Mouse (Mus musculus) lung, postnatal 0 days (tissue): ENCODE measurements at regions not wholly inside any gene's neighbourhood (a gene's known extent, or its start where the extent isn't known, plus 50 kb on each side); places are given as distances from the start of the nearest gene placed in this dataset.

Source experiments
- ATAC-seq: fragments of 200-750 bp; cut with Nextera tagmentation; 2 replicates; pipeline ENCODE4 v1.8.0; 2017; ENCODE audit warnings: moderate library complexity
- DNase-seq: peaks from one replicate; pipeline ENCODE4 v3.0.0-alpha.2; 2016; ENCODE audit warnings: low spot score
- H3K27ac ChIP-seq: fragments of 300-500 bp; sonication (generic); 2 replicates; pipeline ENCODE4 v1.5.1; 2014; ENCODE audit warnings: antibody characterized with exemption, mild to moderate bottlenecking, low read length, mixed read lengths
- H3K27me3 ChIP-seq: fragments of 300-500 bp; sonication (generic); replicated peaks from 2 replicates; pipeline ENCODE4 v1.6.1; 2014; ENCODE audit warnings: low read length, mixed read lengths; ENCODE audit not compliant: insufficient read depth
- H3K36me3 ChIP-seq: fragments of 300-500 bp; sonication (generic); 2 replicates; pipeline ENCODE4 v1.6.1; 2014; ENCODE audit warnings: low read length, mixed read lengths; ENCODE audit not compliant: insufficient read depth
- H3K4me1 ChIP-seq: fragments of 300-500 bp; sonication (generic); 2 replicates; pipeline ENCODE4 v1.6.1; 2014; ENCODE audit warnings: antibody characterized with exemption, low read depth, low read length, mixed read lengths; ENCODE audit not compliant: insufficient read depth
- H3K4me2 ChIP-seq: fragments of 300-500 bp; sonication (generic); replicated peaks from 2 replicates; pipeline ENCODE4 v1.6.1; 2014; ENCODE audit warnings: low read depth, mild to moderate bottlenecking, low read length, moderate library complexity, mixed read lengths
- H3K4me3 ChIP-seq: fragments of 300-500 bp; sonication (generic); 2 replicates; pipeline ENCODE4 v1.5.1; 2014; ENCODE audit warnings: low read depth, low read length
- H3K9ac ChIP-seq: fragments of 300-500 bp; sonication (generic); replicated peaks from 2 replicates; pipeline ENCODE4 v1.6.1; 2014; ENCODE audit warnings: low read depth, mild to moderate bottlenecking
- H3K9me3 ChIP-seq: fragments of 300-500 bp; sonication (generic); 2 replicates; pipeline ENCODE4 v1.6.1; 2016; ENCODE audit warnings: low read length, mixed read lengths
- CTCF ChIP-seq: IDR thresholded peaks from 2 replicates; pipeline ENCODE4 v1.5.1; 2016; ENCODE audit warnings: antibody characterized with exemption, mild to moderate bottlenecking
- EP300 ChIP-seq: IDR thresholded peaks from 2 replicates; pipeline ENCODE4 v1.6.1; 2016; ENCODE audit warnings: antibody characterized with exemption, mild to moderate bottlenecking, control low read depth
- WGBS: fragments of 180-500 bp; shearing (Covaris S2); extraction: QIAGEN DNeasy Blood & Tissue Kit; methylation state at CpG from one replicate; pipeline ENCODE4 v1.1.7; 2014; 5-methylcytosine and 5-hydroxymethylcytosine counted together

DNA sequence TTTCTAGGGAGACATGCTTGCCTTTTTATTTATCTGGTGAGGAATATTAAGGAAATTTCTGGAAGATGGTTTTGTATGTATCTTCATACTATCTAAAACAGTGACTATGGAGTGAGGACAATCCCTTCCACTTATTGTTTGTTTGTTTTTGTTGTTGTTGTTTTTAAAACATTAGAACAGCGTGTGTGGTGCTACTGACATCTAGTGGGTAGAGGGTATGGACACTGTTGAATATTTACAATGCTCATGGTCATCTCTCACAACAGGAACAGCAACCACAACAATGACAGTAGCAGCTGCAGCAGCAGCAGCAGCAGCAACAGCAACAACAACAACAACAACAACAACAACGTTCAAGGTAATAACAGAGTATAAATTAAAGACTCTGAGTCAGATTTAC lies 471.2 kb downstream of the Igsf11 start:
- H3K4me2 ChIP-seq = no peak overlapping the region
- H3K4me3 ChIP-seq = no peak overlapping the region
- TF ChIP-seq CTCF (no peak), EP300 (no peak)
- H3K4me1 ChIP-seq = no peaks in the 10 kb centered on the region
- no peak for DNase-seq
- H3K27me3 ChIP-seq = no peaks in the 10 kb centered on the region
- no peaks in the 10 kb centered on the region for H3K36me3 ChIP-seq
- no peak for ATAC-seq
- H3K9me3 ChIP-seq = no peaks in the 10 kb centered on the region
- 63% methylated on average over 2 of the region's 2 CpGs for WGBS
- H3K9ac ChIP-seq = no peak overlapping the region
- H3K27ac ChIP-seq = no peak overlapping the region

DNA sequence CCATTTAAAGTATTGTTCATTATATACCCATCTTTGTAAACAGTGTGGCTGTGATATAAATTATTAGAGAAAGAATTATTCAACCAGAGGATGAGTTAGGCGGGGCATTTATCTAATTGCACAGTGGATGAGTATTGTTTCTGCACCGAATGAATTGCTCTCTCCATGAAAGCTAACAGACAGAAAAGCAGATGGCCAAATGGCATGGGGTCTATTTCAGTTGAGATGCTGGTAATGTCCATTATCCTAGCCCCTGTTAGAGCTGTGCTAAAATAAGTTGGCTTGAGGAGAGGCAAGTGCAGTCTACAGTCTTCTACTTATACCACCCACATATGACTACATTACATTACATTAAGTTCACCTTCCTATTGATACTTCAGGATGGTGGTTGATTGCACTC lies 475.8 kb downstream of the Igsf11 start:
- Histone ChIP-seq H3K27ac (no peak overlapping the region), H3K4me3 (no peak overlapping the region)
- WGBS = 83% methylated on average over 2 of the region's 2 CpGs

DNA sequence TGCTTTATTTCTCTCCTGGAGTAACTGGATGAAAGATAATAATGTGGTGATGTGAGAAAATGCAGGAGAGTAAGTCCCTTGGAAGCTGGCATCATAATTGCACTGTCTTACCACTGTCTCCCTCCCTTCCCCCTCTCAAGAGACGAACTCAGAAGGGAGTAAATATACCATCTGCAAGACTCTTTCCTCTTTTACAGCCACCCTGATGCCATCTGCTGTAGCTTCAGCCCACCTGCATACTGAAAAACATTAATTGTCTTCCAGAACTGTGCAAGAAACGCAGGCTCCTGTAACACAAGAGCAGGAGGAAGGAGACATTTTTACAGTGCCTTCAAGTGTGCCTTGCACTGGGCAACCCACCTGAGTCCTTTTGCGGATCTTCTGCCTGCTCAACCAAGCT lies 482.1 kb downstream of the Igsf11 start:
- H3K9me3 ChIP-seq = no peaks in the 10 kb centered on the region
- no peaks in the 10 kb centered on the region for H3K27me3 ChIP-seq
- H3K4me2 ChIP-seq = no peak overlapping the region
- no peak overlapping the region for H3K4me3 ChIP-seq
- no peak overlapping the region for H3K27ac ChIP-seq
- TF ChIP-seq CTCF = no peak
- no peak for TF ChIP-seq EP300
- no peaks in the 10 kb centered on the region for H3K36me3 ChIP-seq
- DNase-seq = no peak
- WGBS = 65% methylated on average over 3 of the region's 3 CpGs
- no peaks in the 10 kb centered on the region for H3K4me1 ChIP-seq
- no peak overlapping the region for H3K9ac ChIP-seq
- no peak for ATAC-seq

More for the DNA sequence above, 475.8 kb downstream of the Igsf11 start:
- no peaks in the 10 kb centered on the region for H3K27me3 ChIP-seq
- H3K36me3 ChIP-seq = no peaks in the 10 kb centered on the region
- H3K9me3 ChIP-seq = no peaks in the 10 kb centered on the region
- no peak overlapping the region for H3K9ac ChIP-seq
- H3K4me2 ChIP-seq = no peak overlapping the region
- DNase-seq = no peak
- TF ChIP-seq CTCF (no peak), EP300 (no peak)
- no peak for ATAC-seq
- H3K4me1 ChIP-seq = no peaks in the 10 kb centered on the region

DNA sequence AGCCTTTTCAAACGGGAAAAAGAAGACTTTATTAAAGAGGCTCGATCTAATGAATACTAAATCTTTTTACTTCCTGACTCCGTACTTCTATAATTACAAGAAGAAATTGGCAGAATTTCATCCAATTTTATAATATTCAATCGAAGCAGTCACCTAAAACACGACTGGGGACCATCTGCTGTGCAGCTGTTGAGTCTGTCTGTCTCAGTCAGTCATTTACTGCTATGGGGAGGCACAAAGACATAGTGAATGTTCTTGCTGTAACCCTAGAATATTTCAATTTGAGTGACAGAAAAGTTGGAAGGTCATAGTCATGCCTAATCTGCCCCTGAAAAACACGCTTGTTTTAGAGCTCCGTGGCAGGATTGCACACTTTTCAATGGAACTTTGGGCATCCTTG lies 487.5 kb downstream of the Igsf11 start:
- Histone ChIP-seq H3K9me3 (no peaks in the 10 kb centered on the region), H3K36me3 (no peaks in the 10 kb centered on the region), H3K4me3 (no peak overlapping the region), H3K4me2 (no peak overlapping the region), H3K27me3 (no peaks in the 10 kb centered on the region), H3K9ac (no peak overlapping the region), H3K27ac (no peak overlapping the region), H3K4me1 (no peaks in the 10 kb centered on the region)
- 76% methylated on average over 7 of the region's 7 CpGs for WGBS
- no peak for ATAC-seq
- no peak for DNase-seq
- TF ChIP-seq EP300 (no peak), CTCF (no peak)

DNA sequence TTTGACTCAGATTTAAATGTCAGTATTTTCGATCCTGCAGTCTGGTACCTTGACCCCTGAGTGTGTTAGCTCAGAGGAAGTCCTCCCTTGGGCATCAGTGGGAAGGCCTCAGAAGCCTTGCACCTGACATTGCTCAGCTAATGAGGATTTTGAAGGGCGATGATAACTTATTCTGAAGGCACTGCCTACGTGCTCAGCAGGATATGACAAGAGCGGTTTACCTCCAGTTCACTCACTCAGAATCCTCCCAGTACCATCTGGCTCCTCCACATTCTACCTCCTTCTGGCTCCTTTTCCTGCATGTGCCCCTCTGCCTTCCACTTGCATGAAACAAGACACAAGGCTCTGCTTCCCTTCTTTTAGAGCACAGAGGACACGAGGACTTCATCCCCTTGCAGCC lies 497.5 kb downstream of the Igsf11 start:
- ATAC-seq (no peak), DNase-seq (no peak)
- Histone ChIP-seq H3K36me3 (no peaks in the 10 kb centered on the region), H3K4me2 (no peak overlapping the region), H3K4me1 (no peaks in the 10 kb centered on the region), H3K27ac (no peak overlapping the region), H3K9ac (no peak overlapping the region), H3K9me3 (no peaks in the 10 kb centered on the region), H3K4me3 (no peak overlapping the region), H3K27me3 (no peaks in the 10 kb centered on the region)
- no peak for TF ChIP-seq CTCF
- no peak for TF ChIP-seq EP300
- 71% methylated on average over 5 of the region's 5 CpGs for WGBS

DNA sequence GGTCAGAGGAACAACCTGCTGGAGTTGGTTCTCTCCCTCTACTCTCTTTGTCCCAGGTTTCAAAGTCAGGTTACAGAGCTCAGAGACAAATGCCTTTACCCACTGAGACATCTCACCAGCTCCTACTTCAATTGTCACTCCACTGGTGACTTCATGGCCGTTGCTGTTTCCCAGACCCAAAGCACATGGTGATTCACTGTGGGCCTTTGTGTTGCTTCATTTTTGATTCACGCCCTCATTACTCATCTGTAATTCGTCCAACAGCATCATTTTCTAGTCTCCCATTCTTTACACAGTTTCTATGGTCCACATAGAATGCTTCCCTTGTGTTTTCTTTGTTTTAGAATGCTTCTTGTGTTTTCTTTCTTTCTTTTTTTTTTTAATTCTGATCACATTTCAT lies 498.2 kb downstream of the Igsf11 start:
- H3K27ac ChIP-seq = no peak overlapping the region
- no peak for TF ChIP-seq CTCF
- TF ChIP-seq EP300 = no peak
- ATAC-seq (no peak), DNase-seq (no peak)
- no peak overlapping the region for H3K9ac ChIP-seq
- 68% methylated on average over 3 of the region's 3 CpGs for WGBS
- H3K9me3 ChIP-seq = no peaks in the 10 kb centered on the region
- H3K27me3 ChIP-seq = no peaks in the 10 kb centered on the region
- H3K36me3 ChIP-seq = no peaks in the 10 kb centered on the region
- no peak overlapping the region for H3K4me2 ChIP-seq
- H3K4me3 ChIP-seq = no peak overlapping the region
- no peaks in the 10 kb centered on the region for H3K4me1 ChIP-seq

DNA sequence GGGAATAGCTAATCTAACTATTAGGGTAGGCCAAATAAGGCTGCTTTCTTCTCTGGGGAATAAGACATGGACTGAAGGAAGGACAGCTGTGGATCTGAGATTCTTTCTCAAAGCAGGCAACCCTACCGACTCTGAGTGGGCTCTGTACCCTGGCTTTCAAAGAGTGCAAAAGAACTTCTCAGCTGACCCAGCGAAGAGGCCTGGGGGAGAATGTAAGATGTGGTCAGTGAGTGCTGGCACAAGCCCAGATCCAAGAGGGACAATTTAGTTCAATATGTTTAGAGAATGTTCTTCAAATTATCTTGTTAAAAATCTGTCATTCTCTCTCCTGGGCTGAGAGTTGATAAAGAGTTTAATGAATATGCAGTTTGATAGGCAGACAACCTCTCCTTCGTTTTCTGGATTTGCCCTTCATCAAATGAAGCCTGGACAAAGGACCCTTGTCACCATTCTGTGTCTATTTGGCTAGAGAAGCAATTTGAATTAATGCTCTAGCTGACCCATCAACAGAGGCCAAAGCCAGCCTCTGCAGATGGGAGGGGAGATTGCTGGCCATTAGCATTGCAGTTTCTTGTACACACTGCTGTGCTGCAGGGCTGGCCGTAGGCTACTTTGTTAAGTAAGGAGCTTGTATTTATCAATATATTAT lies 509.8 kb downstream of the Igsf11 start:
- 63% methylated on average over 4 of the region's 4 CpGs for WGBS
- no peaks in the 10 kb centered on the region for H3K4me1 ChIP-seq
- H3K27me3 ChIP-seq = no peaks in the 10 kb centered on the region
- no peak overlapping the region for H3K27ac ChIP-seq
- no peak for ATAC-seq
- no peak for DNase-seq
- no peaks in the 10 kb centered on the region for H3K9me3 ChIP-seq
- H3K4me2 ChIP-seq = no peak overlapping the region
- no peak for TF ChIP-seq EP300
- no peak for TF ChIP-seq CTCF
- no peaks in the 10 kb centered on the region for H3K36me3 ChIP-seq
- H3K4me3 ChIP-seq = no peak overlapping the region
- no peak overlapping the region for H3K9ac ChIP-seq
